8 mouse cellular contexts compared by ENCODE assay signal in genomic region chrX:48462297-48462696, GRCm38 (mm10). TPM values are rescaled to one million over a fixed set of nuclear protein-coding genes. Genes with fewer than 3 reads are reported as not detected.
DNase-seq lines count a peak whose midpoint lies in the region; ATAC-seq lines count a peak whose summit lies in the region.

No protein-coding gene starts in this region.

- peak overlapping the region; percentile 76 for H3K4me2 ChIP-seq in heart, embryonic 13.5 days
- H3K4me2 ChIP-seq in hindbrain, embryonic 15.5 days, result peak overlapping the region; percentile 76
- peak overlapping the region; percentile 58 for H3K4me2 ChIP-seq in midbrain, embryonic 15.5 days

- 27% methylated on average over 4 of the region's 4 CpGs for WGBS in heart, embryonic 13.5 days
- WGBS in hindbrain, embryonic 15.5 days, result 22% methylated on average over 4 of the region's 4 CpGs
- WGBS in midbrain, embryonic 15.5 days, result 32% methylated on average over 4 of the region's 4 CpGs

- no peak for ATAC-seq in heart, embryonic 13.5 days (ENCODE audit: extremely low read depth, insufficient number of reproducible peaks, low FRiP score, low TSS enrichment)
- no peak; the same call in 1 of the 2 replicates for ATAC-seq in hindbrain, embryonic 15.5 days (ENCODE audit: low FRiP score, low read depth)
- no peak for ATAC-seq in midbrain, embryonic 15.5 days (replicated peaks)

- intact Hi-C loops in left cerebral cortex, postnatal 10 days (cut with DNase I), result no loop called here

- no peaks in the 10 kb centered on the region for H3K9me3 ChIP-seq in heart, embryonic 13.5 days
- H3K9me3 ChIP-seq in hindbrain, embryonic 15.5 days, result no peaks in the 10 kb centered on the region
- no peaks in the 10 kb centered on the region for H3K9me3 ChIP-seq in midbrain, embryonic 15.5 days

- DNase-seq in heart, adult 9 months (ENCODE audit: low spot score in 2 of 2), result no peak
- no peak for DNase-seq in left cerebral cortex, postnatal 10 days (ENCODE audit: extremely low spot score in 1 of 2, low spot score in 2 of 2)
- DNase-seq in right cerebral cortex, adult 2 months (ENCODE audit: low spot score in 2 of 2), result no peak
- DNase-seq in right cerebral cortex, postnatal 4 days, result no peak

- H3K9ac ChIP-seq in heart, embryonic 13.5 days, result 0 out of 2 replicates have a peak overlapping the region, but pooled peaks have one; percentile 19
- H3K9ac ChIP-seq in hindbrain, embryonic 15.5 days, result no peak overlapping the region
- H3K9ac ChIP-seq in midbrain, embryonic 15.5 days, result no peak overlapping the region

- no peaks in the 10 kb centered on the region for H3K27me3 ChIP-seq in heart, embryonic 13.5 days (replicated peaks)
- H3K27me3 ChIP-seq in hindbrain, embryonic 15.5 days, result no peaks in the 10 kb centered on the region
- H3K27me3 ChIP-seq in midbrain, embryonic 15.5 days (replicated peaks), result no peaks in the 10 kb centered on the region

- H3K27ac ChIP-seq in heart, embryonic 13.5 days (replicated peaks), result no peak overlapping the region
- H3K27ac ChIP-seq in brown adipose tissue, adult 24 weeks (replicated peaks; ENCODE audit: low read depth, low read length), result no peak overlapping the region
- H3K27ac ChIP-seq in hindbrain, embryonic 15.5 days (replicated peaks), result no peak overlapping the region
- no peak overlapping the region for H3K27ac ChIP-seq in midbrain, embryonic 15.5 days

- H3K36me3 ChIP-seq in heart, embryonic 13.5 days, result no peaks in the 10 kb centered on the region
- no peaks in the 10 kb centered on the region for H3K36me3 ChIP-seq in hindbrain, embryonic 15.5 days
- H3K36me3 ChIP-seq in midbrain, embryonic 15.5 days (replicated peaks), result no peaks in the 10 kb centered on the region

- peak overlapping the region; percentile 50 for H3K4me3 ChIP-seq in heart, embryonic 13.5 days
- peak overlapping the region; percentile 56 for H3K4me3 ChIP-seq in brown adipose tissue, adult 24 weeks (ENCODE audit: insufficient read depth, low read depth, low read length)
- peak overlapping the region; percentile 37 for H3K4me3 ChIP-seq in hindbrain, embryonic 15.5 days
- H3K4me3 ChIP-seq in midbrain, embryonic 15.5 days, result peak overlapping the region; percentile 28

- peaks cover 11% of the 10 kb centered on the region for H3K4me1 ChIP-seq in heart, embryonic 13.5 days
- no peaks in the 10 kb centered on the region for H3K4me1 ChIP-seq in brown adipose tissue, adult 24 weeks (ENCODE audit: control insufficient read depth, insufficient read depth, insufficient read length, low read length)
- no peaks in the 10 kb centered on the region for H3K4me1 ChIP-seq in hindbrain, embryonic 15.5 days (replicated peaks)
- H3K4me1 ChIP-seq in midbrain, embryonic 15.5 days, result no peaks in the 10 kb centered on the region; the same call in 1 of the 2 replicates

RNA-seq across cellular contexts. Expression of gene Elf4, which starts 0.6 kb away (rescaled TPM):
- 9.2 and 10.3 TPM in 2 replicates for polyA plus RNA-seq in heart, embryonic 13.5 days (2015; fragmentation: Nextera tagmentation; extraction: Ambion mirVana)
- polyA plus RNA-seq in brown adipose tissue, adult 24 weeks (2012; ENCODE audit: insufficient read depth, insufficient read length, missing spikeins), result 1.9 and 2.6 TPM in 2 replicates
- polyA plus RNA-seq in hindbrain, embryonic 15.5 days (2015; fragmentation: Nextera tagmentation; extraction: Ambion mirVana), result 0.58 and 0.80 TPM in 2 replicates
- polyA plus RNA-seq in midbrain, embryonic 15.5 days (2015; fragmentation: Nextera tagmentation; extraction: Ambion mirVana), result 0.50 and 0.80 TPM in 2 replicates
- total RNA-seq in left cerebral cortex, postnatal 10 days (2021), result 1 to 10 TPM in 1 of 2 experiments, under 1 TPM in 1; 0.93 to 1.0 TPM

RNA-seq across cellular contexts. Expression of gene Aifm1, which starts 51.1 kb away (rescaled TPM):
- polyA plus RNA-seq in heart, embryonic 13.5 days (2015; fragmentation: Nextera tagmentation; extraction: Ambion mirVana), result 92.6 and 98.1 TPM in 2 replicates
- polyA plus RNA-seq in brown adipose tissue, adult 24 weeks (2012; ENCODE audit: insufficient read depth, insufficient read length, missing spikeins), result 121 and 191 TPM in 2 replicates
- polyA plus RNA-seq in hindbrain, embryonic 15.5 days (2015; fragmentation: Nextera tagmentation; extraction: Ambion mirVana), result 37.9 and 42.0 TPM in 2 replicates
- 36.1 and 38.9 TPM in 2 replicates for polyA plus RNA-seq in midbrain, embryonic 15.5 days (2015; fragmentation: Nextera tagmentation; extraction: Ambion mirVana)
- total RNA-seq in left cerebral cortex, postnatal 10 days (2021), result 10 to 100 TPM; 24.5 to 24.7 TPM

RNA-seq across cellular contexts. Expression of gene Rab33a, which starts 56.8 kb away (rescaled TPM):
- polyA plus RNA-seq in heart, embryonic 13.5 days (2015; fragmentation: Nextera tagmentation; extraction: Ambion mirVana), result 6.4 and 7.1 TPM in 2 replicates
- polyA plus RNA-seq in brown adipose tissue, adult 24 weeks (2012; ENCODE audit: insufficient read depth, insufficient read length, missing spikeins), result not detected in 2 replicates
- polyA plus RNA-seq in hindbrain, embryonic 15.5 days (2015; fragmentation: Nextera tagmentation; extraction: Ambion mirVana), result 88.9 and 96.7 TPM in 2 replicates
- 94.9 and 98.1 TPM in 2 replicates for polyA plus RNA-seq in midbrain, embryonic 15.5 days (2015; fragmentation: Nextera tagmentation; extraction: Ambion mirVana)
- total RNA-seq in left cerebral cortex, postnatal 10 days (2021), result 10 to 100 TPM; 26.4 to 28.2 TPM

Comparison
In these comparisons a context has a peak if more than half of its experiments do, and no peak if none do; other contexts are left out.
1. RNA of gene Rab33a, which starts 56.8 kb away (polyA plus RNA-seq): 94.9 to 98.1 TPM in midbrain, embryonic 15.5 days and 88.9 to 96.7 TPM in hindbrain, embryonic 15.5 days; 6.4 to 7.1 TPM in heart, embryonic 13.5 days and not detected in brown adipose tissue, adult 24 weeks; every median in the first group is over 10 times any median in the second.
2. Peak in every context shown above with its lines, with median percentiles within 50 percentile points of each other: H3K4me2 ChIP-seq and H3K4me3 ChIP-seq.